Mouse (Mus musculus): ENCODE results near the gene Olfr33.

Gene Olfr33

GRCm38 (mm10) chr7:102718970-102719369, at the start of gene Olfr33:
Gene Olfr33, minus strand, starts transcription at chr7:102719070.
- ChIA-PET POLR2A (no interaction called here), CTCF (no interaction called here)

- ChIA-PET POLR2A (no interaction called here), CTCF (interaction anchor here in 1 of 4 experiments (0.5 kb wide), 1 partner anchor 498 kb away, joined by 3 read pairs; no protein-coding TSS in a partner anchor)
These were observed 40.4 kb upstream of the Olfr33 start, which contains the start of the genes Olfr560 and Olfr78 for GRCm38 (mm10) chr7:102759266-102759665. Gene Olfr560, minus strand, starts transcription at chr7:102759366. Gene Olfr78, minus strand, starts transcription at chr7:102759471.

GRCm38 (mm10) chr7:102752086-102752485, 33.2 kb upstream of the Olfr33 start:
- ChIA-PET POLR2A (no interaction called here), CTCF (interaction anchor here in 3 of 4 experiments (0.6 to 1.5 kb wide), 7 partner anchors 11 to 240 kb away, joined by 3 to 8 read pairs (median 4); no protein-coding TSS in a partner anchor)

- ChIA-PET POLR2A (interaction anchor here in 1 of 4 experiments (1.2 kb wide), 1 partner anchor 11 kb away, joined by 3 read pairs; no protein-coding TSS in a partner anchor), CTCF (no interaction called here)
These were observed 18.8 kb upstream of the Olfr33 start for GRCm38 (mm10) chr7:102737705-102738104.

GRCm38 (mm10) chr7:102733793-102734192, 14.9 kb upstream of the Olfr33 start:
- ChIA-PET POLR2A (no interaction called here), CTCF (no interaction called here)

GRCm38 (mm10) chr7:102727391-102727790, 8.5 kb upstream of the Olfr33 start, which contains the start of gene Olfr559:
Gene Olfr559, minus strand, starts transcription at chr7:102727491.
- ChIA-PET CTCF (no interaction called here), POLR2A (no interaction called here)

- ChIA-PET CTCF (no interaction called here), POLR2A (no interaction called here)
These were observed 17.0 kb downstream of the Olfr33 start, which contains the start of gene Olfr558 for GRCm38 (mm10) chr7:102701915-102702314. Gene Olfr558, plus strand, starts transcription at chr7:102702215.

- CTCF ChIA-PET: no interaction called here
- POLR2A ChIA-PET: no interaction called here
These were observed 20.4 kb downstream of the Olfr33 start for GRCm38 (mm10) chr7:102698461-102698860.

- ChIA-PET CTCF (interaction anchor here (0.5 to 2.2 kb wide), 23 partner anchors 8 to 1111 kb away, joined by 3 to 19 read pairs (median 4); partner anchors contain the start of genes Trim68 (in 3 of the 4), Olfr556 (in 1 of the 4) and Olfr571 (in 1 of the 4)), POLR2A (no interaction called here)
These were observed 23.3 kb downstream of the Olfr33 start, which contains the start of gene Olfr557 for GRCm38 (mm10) chr7:102695358-102696125. Gene Olfr557, plus strand, starts transcription at chr7:102695910.

GRCm38 (mm10) chr7:102686944-102687501, 31.8 kb downstream of the Olfr33 start, which contains the start of gene Trim68:
Gene Trim68, minus strand, starts transcription at chr7:102687327.
- POLR2A ChIA-PET: interaction anchor here in 3 of 4 experiments (0.5 to 0.9 kb wide), 4 partner anchors 8 to 174 kb away, joined by 3 read pairs; partner anchors contain the start of gene Olfr556 (in 1 of the 3)
- CTCF ChIA-PET: interaction anchor here in 3 of 4 experiments (1.0 to 1.6 kb wide), 4 partner anchors 8 to 174 kb away, joined by 4 to 12 read pairs (median 5); partner anchors contain the start of gene Olfr557 (in 3 of the 3)

- CTCF ChIA-PET: no interaction called here
- POLR2A ChIA-PET: no interaction called here
These were observed 37.0 kb downstream of the Olfr33 start for GRCm38 (mm10) chr7:102681916-102682315.

GRCm38 (mm10) chr7:102676225-102676624, 42.6 kb downstream of the Olfr33 start:
- ChIA-PET POLR2A (no interaction called here), CTCF (no interaction called here)

- ChIA-PET CTCF (interaction anchor here in 2 of 4 experiments (1.2 to 1.3 kb wide), 4 partner anchors 29 to 254 kb away, joined by 3 to 6 read pairs (median 4); partner anchors contain the start of gene Olfr557 (in 1 of the 2)), POLR2A (interaction anchor here in 1 of 4 experiments (0.9 kb wide), 1 partner anchor 22 kb away, joined by 3 read pairs; the partner anchor contains the start of gene Trim68)
These were observed 53.5 kb downstream of the Olfr33 start for GRCm38 (mm10) chr7:102665378-102665777.

GRCm38 (mm10) chr7:102664599-102664998, 54.3 kb downstream of the Olfr33 start, which contains the start of gene Olfr556:
Gene Olfr556, plus strand, starts transcription at chr7:102664899.
- CTCF ChIA-PET: interaction anchor here in 2 of 4 experiments (0.5 to 1.3 kb wide), 5 partner anchors 28 to 255 kb away, joined by 3 to 6 read pairs (median 4); partner anchors contain the start of gene Olfr557 (in 1 of the 2)
- POLR2A ChIA-PET: interaction anchor here in 1 of 4 experiments (0.9 kb wide), 1 partner anchor 23 kb away, joined by 3 read pairs; the partner anchor contains the start of gene Trim68
